Mouse (Mus musculus) cerebellum, postnatal 10 days (tissue): ENCODE measurements around the gene Gm21973.

Source experiments
- DNase-seq, 2 experiments: peaks; one replicate each; pipeline ENCODE4 v3.0.0; 2021; ENCODE audit warnings: mixed read lengths in 2 of 2

Gene Gm21973

GRCm38 (mm10) chr15:10400415-10400814 is 75.2 kb downstream of the Gm21973 start:
- peak; percentile 4 to 26 for DNase-seq

DNA sequence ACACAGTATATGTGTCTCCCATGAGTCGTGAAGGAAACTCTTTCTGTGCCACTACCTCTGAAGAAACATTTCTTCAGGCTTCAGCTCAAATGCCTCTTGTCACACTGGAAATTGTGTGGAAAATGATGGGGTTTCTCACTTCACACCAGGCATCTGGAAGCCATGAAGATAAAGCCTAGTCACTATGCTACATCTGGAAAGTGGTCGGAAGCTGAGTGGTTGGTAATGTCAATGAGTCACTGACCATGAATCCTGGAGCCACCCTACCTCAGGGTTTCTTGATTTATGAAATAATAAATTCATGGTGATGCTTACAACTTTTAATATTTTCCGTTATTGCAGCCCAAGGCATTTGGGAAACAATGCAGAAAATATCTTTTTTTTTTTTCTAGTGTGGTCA is 84.7 kb downstream of the Gm21973 start:
- DNase-seq, result no peak

GRCm38 (mm10) chr15:10410881-10411280 is 85.7 kb downstream of the Gm21973 start:
- DNase-seq, result no peak

DNA sequence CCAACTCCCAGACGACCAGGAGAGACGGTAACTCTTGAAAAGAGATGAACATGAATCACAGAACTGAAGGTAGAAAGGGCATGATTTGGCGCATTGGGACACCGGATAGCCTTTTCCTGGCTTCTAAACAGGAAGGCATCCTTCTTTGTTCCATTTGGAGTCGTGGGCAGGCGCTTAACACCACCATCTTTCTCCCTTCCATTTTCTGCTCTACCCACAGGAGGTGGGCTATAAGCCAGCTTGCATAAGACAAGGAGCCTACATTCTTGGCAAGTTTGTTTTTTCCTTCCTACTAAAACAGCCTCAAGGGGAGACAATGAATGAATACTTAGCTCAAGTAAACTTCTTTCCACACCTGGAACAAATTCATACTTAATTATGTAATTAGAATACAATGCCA is 88.5 kb downstream of the Gm21973 start:
- DNase-seq, result no peak

- DNase-seq, result peak; percentile 23 to 35
Measured at GRCm38 (mm10) chr15:10421138-10421784, 96.1 kb downstream of the Gm21973 start.

DNA sequence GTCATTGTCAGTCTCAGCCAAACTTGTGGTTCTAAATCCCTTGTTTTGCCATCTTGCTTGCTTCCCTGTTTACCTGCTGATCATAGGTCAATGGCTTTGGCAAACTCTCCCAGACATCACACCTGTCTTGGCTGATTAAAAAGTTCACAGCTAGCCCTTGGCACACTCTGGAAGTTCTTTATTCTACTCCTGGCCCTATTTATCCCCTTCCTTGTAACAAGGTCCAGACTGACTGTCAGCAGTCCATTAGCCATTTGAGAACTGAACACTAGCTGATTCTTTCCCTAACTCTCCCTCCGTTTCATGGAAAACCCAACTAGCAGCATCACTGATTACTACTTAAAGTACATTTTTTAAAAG is 96.6 kb downstream of the Gm21973 start:
- DNase-seq, result no peak
